Mouse (Mus musculus): ENCODE measurements around the gene Slc25a53. TPM values are rescaled to one million over a fixed set of nuclear protein-coding genes. Genes with fewer than 3 reads are reported as not detected.
"Not testable (repeated sequence)": the region's sequence is repeated elsewhere in the genome, so short reads cannot be mapped to it uniquely, and the experiment has no call there.

Slc25a53 gene
- total and polyA plus RNA-seq, 3 experiments = 3.1 to 3.5 (median 3.3) TPM

GRCm38 (mm10) chrX:136976424-136977084 is 61.5 kb downstream of the Slc25a53 start, which contains the start of the genes Tmsb15l and Tmsb15b1:
Gene Tmsb15l (minus strand): TSS chrX:136976869.
Gene Tmsb15b1 (minus strand): TSS chrX:136976874.
- H3K9me3 ChIP-seq (replicated peaks; ENCODE audit: low read length) = no peaks in the 10 kb centered on the region
- H3K27me3 ChIP-seq (replicated peaks) = no peaks in the 10 kb centered on the region
- H3K79me2 ChIP-seq (replicated peaks; ENCODE audit: control insufficient read depth, extremely low read depth, insufficient read depth, poor library complexity, severe bottlenecking) = no peaks in the 10 kb centered on the region
- no peaks in the 10 kb centered on the region for H3K36me3 ChIP-seq (replicated peaks in 1 of 2; ENCODE audit: control insufficient read depth in 1 of 2, insufficient read depth in 1 of 2, low read length in 1 of 2)
- in situ Hi-C loops (cut with MboI; ENCODE audit: low pct_ligation_motif_present, low pct_unique_long_range_greater_than_20kb, low sequenced_read_pairs) = loop anchor here (5.0 kb wide), 1 partner anchor 41 kb away; no protein-coding TSS in a partner anchor
- H3K4me1 ChIP-seq (ENCODE audit: control insufficient read depth in 1 of 2, insufficient read depth in 2 of 2) = peaks cover 0 to 19% of the 10 kb centered on the region in 2 experiments; a peak in 1 of 4 replicates
- TF ChIP-seq BHLHE40 (IDR thresholded peaks at IDR 0.05; ENCODE audit: low read depth, low read length) = no peak
- no peak for TF ChIP-seq SMC3 (IDR thresholded peaks at IDR 0.05; ENCODE audit: low read depth, low read length)
- TF ChIP-seq POLR2A (IDR thresholded peaks at IDR 0.05; ENCODE audit: low read depth, low read length) = peak; percentile 47; the same call in 1 of the 2 replicates
- peak; percentile 46; the same call in 1 of the 2 replicates for TF ChIP-seq TBP (conservative IDR thresholded peaks at IDR 0.05; ENCODE audit: low read depth, low read length)
- dilution Hi-C loops (cut with MboI; ENCODE audit: extremely low pct_ligation_motif_present, extremely low pct_unique_long_range_greater_than_20kb, low sequenced_read_pairs) = no loop called here
- peak within 1 kb of the TSS; percentile 57 to 74 (median 64) for H3K4me3 ChIP-seq (replicated peaks in 1 of 3; ENCODE audit: low read depth in 2 of 3, low read length in 2 of 3, poor library complexity in 1 of 3)
- peak; percentile 83 for DNase-seq (ENCODE audit: extremely low read depth)
- H3K9ac ChIP-seq (ENCODE audit: insufficient read depth, low read depth) = peak within 1 kb of the TSS; percentile 35; the same call in 1 of the 2 replicates
- H3K4me2 ChIP-seq (ENCODE audit: insufficient read depth, low read depth, poor library complexity, severe bottlenecking) = peak within 1 kb of the TSS; percentile 82
- H3K27ac ChIP-seq (ENCODE audit: insufficient read depth, low read depth) = peak within 1 kb of the TSS; percentile 49; the same call in 1 of the 2 replicates

GRCm38 (mm10) chrX:136975397-136975796 is 62.7 kb downstream of the Slc25a53 start, which contains the start of gene Tmsb15b2:
Gene Tmsb15b2 (minus strand): TSS chrX:136975497.
- H3K9ac ChIP-seq (ENCODE audit: insufficient read depth, low read depth) = peak within 1 kb of the TSS; percentile 35; the same call in 1 of the 2 replicates
- dilution Hi-C loops (cut with MboI; ENCODE audit: extremely low pct_ligation_motif_present, extremely low pct_unique_long_range_greater_than_20kb, low sequenced_read_pairs); H3K36me3 ChIP-seq (replicated peaks in 1 of 2; ENCODE audit: control insufficient read depth in 1 of 2, insufficient read depth in 1 of 2, low read length in 1 of 2); H3K79me2 ChIP-seq (replicated peaks; ENCODE audit: control insufficient read depth, extremely low read depth, insufficient read depth, poor library complexity, severe bottlenecking); H3K27me3 ChIP-seq (replicated peaks); H3K9me3 ChIP-seq (replicated peaks; ENCODE audit: low read length); H3K27ac ChIP-seq (ENCODE audit: insufficient read depth, low read depth); DNase-seq (ENCODE audit: extremely low read depth): not testable (repeated sequence)
- in situ Hi-C loops (cut with MboI; ENCODE audit: low pct_ligation_motif_present, low pct_unique_long_range_greater_than_20kb, low sequenced_read_pairs) = loop anchor here (5.0 kb wide), 1 partner anchor 42 kb away; no protein-coding TSS in a partner anchor
- H3K4me2 ChIP-seq (ENCODE audit: insufficient read depth, low read depth, poor library complexity, severe bottlenecking) = peak within 1 kb of the TSS; percentile 82
- H3K4me1 ChIP-seq (ENCODE audit: control insufficient read depth in 1 of 2, insufficient read depth in 2 of 2) = peaks cover 0 to 12% of the 10 kb centered on the region in 2 experiments; a peak in 1 of 4 replicates
- peak within 1 kb of the TSS; percentile 57 to 74 (median 64) for H3K4me3 ChIP-seq (replicated peaks in 1 of 3; ENCODE audit: low read depth in 2 of 3, low read length in 2 of 3, poor library complexity in 1 of 3)

DNA sequence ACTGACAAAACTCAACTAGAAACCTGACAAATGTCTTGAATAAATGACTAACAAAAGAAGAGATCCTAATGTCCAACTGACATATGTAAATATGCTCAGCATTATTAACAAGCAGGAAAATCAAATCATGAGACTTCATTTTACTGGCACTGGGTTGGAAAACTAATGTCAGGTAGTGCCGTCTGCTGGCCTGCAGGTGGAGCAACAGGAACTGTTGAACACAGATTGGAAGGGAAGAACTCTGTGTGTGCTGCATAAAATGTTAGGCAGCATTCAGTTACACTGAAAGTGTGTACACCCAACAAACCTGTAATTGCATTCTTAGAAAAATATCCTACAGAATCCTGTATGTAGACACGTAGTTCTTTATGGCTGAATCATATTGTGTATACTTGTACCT is 78.4 kb downstream of the Slc25a53 start:
- dilution Hi-C loops (cut with MboI; ENCODE audit: extremely low pct_ligation_motif_present, extremely low pct_unique_long_range_greater_than_20kb, low sequenced_read_pairs) = no loop called here
- Histone ChIP-seq H3K9me3 (replicated peaks; ENCODE audit: low read length) (no peaks in the 10 kb centered on the region), H3K4me1 (ENCODE audit: control insufficient read depth in 1 of 2, insufficient read depth in 2 of 2) (no peaks in the 10 kb centered on the region), H3K4me2 (ENCODE audit: insufficient read depth, low read depth, poor library complexity, severe bottlenecking) (no peak overlapping the region), H3K9ac (ENCODE audit: insufficient read depth, low read depth) (no peak overlapping the region), H3K4me3 (replicated peaks in 1 of 3; ENCODE audit: low read depth in 2 of 3, low read length in 2 of 3, poor library complexity in 1 of 3) (no peak overlapping the region), H3K79me2 (replicated peaks; ENCODE audit: control insufficient read depth, extremely low read depth, insufficient read depth, poor library complexity, severe bottlenecking) (no peaks in the 10 kb centered on the region), H3K27ac (ENCODE audit: insufficient read depth, low read depth) (no peak overlapping the region), H3K36me3 (replicated peaks in 1 of 2; ENCODE audit: control insufficient read depth in 1 of 2, insufficient read depth in 1 of 2, low read length in 1 of 2) (no peaks in the 10 kb centered on the region), H3K27me3 (replicated peaks) (no peaks in the 10 kb centered on the region)
- DNase-seq (ENCODE audit: extremely low read depth) = peak; percentile 21
- in situ Hi-C loops (cut with MboI; ENCODE audit: low pct_ligation_motif_present, low pct_unique_long_range_greater_than_20kb, low sequenced_read_pairs) = no loop called here
- TF ChIP-seq CTCF (conservative IDR thresholded peaks at IDR 0.05 in 1 of 2, IDR thresholded peaks at IDR 0.05 in 1 of 2; ENCODE audit: low read depth in 2 of 2, low read length in 2 of 2) = peak; percentile 10 to 69; a peak in 2 of 4 replicates
- TF ChIP-seq RAD21 (IDR thresholded peaks at IDR 0.05; ENCODE audit: low read depth, low read length) = peak; percentile 60
- TF ChIP-seq ZMIZ1 (IDR thresholded peaks at IDR 0.05; ENCODE audit: low read depth, low read length) = no peak
- no peak for TF ChIP-seq PAX5 (IDR thresholded peaks at IDR 0.05; ENCODE audit: low read length)
- peak; percentile 68 for TF ChIP-seq SMC3 (IDR thresholded peaks at IDR 0.05; ENCODE audit: low read depth, low read length)
- TF ChIP-seq USF1 (IDR thresholded peaks at IDR 0.05; ENCODE audit: low read depth, low read length) = no peak

DNA sequence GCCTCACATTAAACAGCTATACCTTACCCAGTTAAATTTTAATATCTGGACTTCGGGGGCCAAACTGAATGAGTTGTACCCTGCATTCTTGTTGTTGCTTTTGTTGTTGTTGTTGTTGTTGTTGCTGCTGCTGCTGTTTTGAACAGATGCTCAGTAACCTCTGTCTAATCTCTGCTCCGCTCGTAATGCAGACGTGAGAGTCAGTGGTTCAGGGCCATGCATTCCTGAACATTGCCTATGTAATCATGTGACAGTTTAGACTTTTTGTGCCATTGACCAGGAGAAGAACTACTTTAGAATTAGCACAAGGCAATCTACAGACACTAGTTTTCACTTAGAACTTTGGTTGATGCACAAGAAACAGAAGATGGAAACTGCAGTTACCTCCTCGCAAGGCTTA is 79.8 kb downstream of the Slc25a53 start:
- H3K4me1 ChIP-seq (ENCODE audit: control insufficient read depth in 1 of 2, insufficient read depth in 2 of 2); H3K27me3 ChIP-seq (replicated peaks); H3K9ac ChIP-seq (ENCODE audit: insufficient read depth, low read depth); H3K36me3 ChIP-seq (replicated peaks in 1 of 2; ENCODE audit: control insufficient read depth in 1 of 2, insufficient read depth in 1 of 2, low read length in 1 of 2); DNase-seq (ENCODE audit: extremely low read depth); dilution Hi-C loops (cut with MboI; ENCODE audit: extremely low pct_ligation_motif_present, extremely low pct_unique_long_range_greater_than_20kb, low sequenced_read_pairs); H3K27ac ChIP-seq (ENCODE audit: insufficient read depth, low read depth); H3K79me2 ChIP-seq (replicated peaks; ENCODE audit: control insufficient read depth, extremely low read depth, insufficient read depth, poor library complexity, severe bottlenecking); in situ Hi-C loops (cut with MboI; ENCODE audit: low pct_ligation_motif_present, low pct_unique_long_range_greater_than_20kb, low sequenced_read_pairs); H3K4me3 ChIP-seq (replicated peaks in 1 of 3; ENCODE audit: low read depth in 2 of 3, low read length in 2 of 3, poor library complexity in 1 of 3); H3K4me2 ChIP-seq (ENCODE audit: insufficient read depth, low read depth, poor library complexity, severe bottlenecking); H3K9me3 ChIP-seq (replicated peaks; ENCODE audit: low read length): not testable (repeated sequence)

- H3K27me3 ChIP-seq (replicated peaks); H3K79me2 ChIP-seq (replicated peaks; ENCODE audit: control insufficient read depth, extremely low read depth, insufficient read depth, poor library complexity, severe bottlenecking); DNase-seq (ENCODE audit: extremely low read depth); H3K9me3 ChIP-seq (replicated peaks; ENCODE audit: low read length); in situ Hi-C loops (cut with MboI; ENCODE audit: low pct_ligation_motif_present, low pct_unique_long_range_greater_than_20kb, low sequenced_read_pairs); H3K9ac ChIP-seq (ENCODE audit: insufficient read depth, low read depth); H3K4me1 ChIP-seq (ENCODE audit: control insufficient read depth in 1 of 2, insufficient read depth in 2 of 2); H3K4me3 ChIP-seq (replicated peaks in 1 of 3; ENCODE audit: low read depth in 2 of 3, low read length in 2 of 3, poor library complexity in 1 of 3); dilution Hi-C loops (cut with MboI; ENCODE audit: extremely low pct_ligation_motif_present, extremely low pct_unique_long_range_greater_than_20kb, low sequenced_read_pairs); H3K27ac ChIP-seq (ENCODE audit: insufficient read depth, low read depth); H3K4me2 ChIP-seq (ENCODE audit: insufficient read depth, low read depth, poor library complexity, severe bottlenecking); H3K36me3 ChIP-seq (replicated peaks in 1 of 2; ENCODE audit: control insufficient read depth in 1 of 2, insufficient read depth in 1 of 2, low read length in 1 of 2): not testable (repeated sequence)
Observed at GRCm38 (mm10) chrX:136957583-136958279, 80.4 kb downstream of the Slc25a53 start.

All from CH12.LX (cell line).